Mouse (Mus musculus): ENCODE results near the gene Dync2h1.

- TF ChIP-seq CTCF (IDR thresholded peaks at IDR 0.05; ENCODE audit: borderline replicate concordance, extremely low read depth, insufficient read depth, insufficient read length): no peak
- TF ChIP-seq POLR2A (IDR thresholded peaks at IDR 0.05; ENCODE audit: borderline replicate concordance, extremely low read depth, insufficient read depth, insufficient read length, poor library complexity, severe bottlenecking): no peak
Measured at GRCm38 (mm10) chr9:7221460-7221859, 37.2 kb upstream of the Dync2h1 start.
